Mouse (Mus musculus): Measurements from ENCODE around the gene Hist1h2ac. TPM values are rescaled to one million over a fixed set of nuclear protein-coding genes. Genes with fewer than 3 reads are reported as not detected.
"Not testable (repeated sequence)": the region's sequence is repeated elsewhere in the genome, so short reads cannot be mapped to it uniquely, and the experiment has no call there.

Hist1h2ac gene
- total RNA-seq, 4 experiments from 2014 or later, result 1.4 to 3.1 (median 2.7) TPM

- DNase-seq (ENCODE audit: low spot score in 2 of 2), result peak; percentile 60 to 78
Observed at GRCm38 (mm10) chr13:23700786-23701520, 17.2 kb upstream of the Hist1h2ac start.

- no peak for DNase-seq (ENCODE audit: low spot score in 2 of 2)
Observed at GRCm38 (mm10) chr13:23699767-23700166, 16.0 kb upstream of the Hist1h2ac start.

GRCm38 (mm10) chr13:23698996-23699395, 15.2 kb upstream of the Hist1h2ac start:
- DNase-seq (ENCODE audit: low spot score in 2 of 2), result no peak

- peak; percentile 98 to 99 for DNase-seq (ENCODE audit: low spot score in 2 of 2)
Observed at GRCm38 (mm10) chr13:23698300-23698693, 14.5 kb upstream of the Hist1h2ac start, which contains the start of gene Hist1h4c. TSS of gene Hist1h4c (minus strand) at chr13:23698454.

- no peak for DNase-seq (ENCODE audit: low spot score in 2 of 2)
Observed at GRCm38 (mm10) chr13:23697491-23698299, 13.9 kb upstream of the Hist1h2ac start.

- no peak for DNase-seq (ENCODE audit: low spot score in 2 of 2)
Observed at GRCm38 (mm10) chr13:23696061-23696474, 12.3 kb upstream of the Hist1h2ac start.

- DNase-seq (ENCODE audit: low spot score in 2 of 2), result no peak
Observed at GRCm38 (mm10) chr13:23695514-23695913, 11.8 kb upstream of the Hist1h2ac start, which contains the start of gene Hist1h1t. TSS of gene Hist1h1t (plus strand) at chr13:23695814.

- DNase-seq (ENCODE audit: low spot score in 2 of 2), result no peak
Observed at GRCm38 (mm10) chr13:23694956-23695355, 11.2 kb upstream of the Hist1h2ac start.

GRCm38 (mm10) chr13:23693856-23694440, 10.2 kb upstream of the Hist1h2ac start:
- DNase-seq (ENCODE audit: low spot score in 2 of 2), result no peak

GRCm38 (mm10) chr13:23689459-23689858, 5.7 kb upstream of the Hist1h2ac start:
- DNase-seq (ENCODE audit: low spot score in 2 of 2), result no peak

GRCm38 (mm10) chr13:23688956-23689355, 5.2 kb upstream of the Hist1h2ac start:
- DNase-seq (ENCODE audit: low spot score in 2 of 2), result no peak

GRCm38 (mm10) chr13:23687907-23688306, 4.2 kb upstream of the Hist1h2ac start:
- DNase-seq (ENCODE audit: low spot score in 2 of 2), result no peak

GRCm38 (mm10) chr13:23687181-23687580, 3.4 kb upstream of the Hist1h2ac start:
- no peak for DNase-seq (ENCODE audit: low spot score in 2 of 2)

- no peak for DNase-seq (ENCODE audit: low spot score in 2 of 2)
Observed at GRCm38 (mm10) chr13:23685966-23686365, 2.2 kb upstream of the Hist1h2ac start.

GRCm38 (mm10) chr13:23685121-23685861, 1.5 kb upstream of the Hist1h2ac start:
- DNase-seq (ENCODE audit: low spot score in 2 of 2), result no peak

GRCm38 (mm10) chr13:23684295-23684945, 672 bp upstream of the Hist1h2ac start:
- peak in 1 of 2 experiments; percentile 20 for DNase-seq (ENCODE audit: low spot score in 2 of 2)

GRCm38 (mm10) chr13:23682947-23683754, 597 bp downstream of the Hist1h2ac start:
- DNase-seq (ENCODE audit: low spot score in 2 of 2), result not testable (repeated sequence)

- no peak for DNase-seq (ENCODE audit: low spot score in 2 of 2)
Observed at GRCm38 (mm10) chr13:23682623-23682946, 1.2 kb downstream of the Hist1h2ac start.

GRCm38 (mm10) chr13:23681990-23682582, 1.7 kb downstream of the Hist1h2ac start:
- DNase-seq (ENCODE audit: low spot score in 2 of 2), result no peak

GRCm38 (mm10) chr13:23662536-23662935, 21.2 kb downstream of the Hist1h2ac start:
- no peak for DNase-seq (ENCODE audit: low spot score in 2 of 2)
